8 mouse cellular contexts compared by ENCODE assay signal in genomic region chr7:78595895-78596294, GRCm38 (mm10).
DNase-seq lines count a peak whose midpoint lies in the region; ATAC-seq and TF ChIP-seq lines count a peak whose summit lies in the region.

No protein-coding gene starts in this region.

- TF ChIP-seq CTCF in gastrocnemius, adult 2 months (IDR thresholded peaks at IDR 0.05): peak; percentile 88

- no peak overlapping the region for H3K4me2 ChIP-seq in limb, embryonic 12.5 days
- no peak overlapping the region for H3K4me2 ChIP-seq in stomach, embryonic 14.5 days (replicated peaks; ENCODE audit: low read depth, low read length)

- 0 out of 2 replicates have a peak, but pooled peaks have one; percentile 71 for ATAC-seq in limb, embryonic 12.5 days (ENCODE audit: insufficient number of reproducible peaks, insufficient read depth, low FRiP score, low TSS enrichment, low read depth)
- ATAC-seq in stomach, embryonic 14.5 days (ENCODE audit: insufficient number of reproducible peaks, insufficient read depth, low FRiP score, low read depth): peak; percentile 76; the same call in 1 of the 2 replicates

- H3K9me3 ChIP-seq in limb, embryonic 12.5 days: no peaks in the 10 kb centered on the region
- H3K9me3 ChIP-seq in stomach, embryonic 14.5 days (ENCODE audit: control insufficient read depth, low read depth, low read length): no peaks in the 10 kb centered on the region

- peaks cover 51% of the 10 kb centered on the region for H3K27me3 ChIP-seq in limb, embryonic 12.5 days
- H3K27me3 ChIP-seq in stomach, embryonic 14.5 days (ENCODE audit: control insufficient read depth, insufficient read depth, low read length): 0 out of 2 replicates have a peak, but pooled peaks cover 2% of the 10 kb centered on the region

- peak; percentile 30 to 31 for DNase-seq in urinary bladder, adult 18-20 months (ENCODE audit: low spot score in 2 of 2)
- DNase-seq in urinary bladder, postnatal 10 days (ENCODE audit: low spot score): no peak
- DNase-seq in cerebellum, postnatal 10 days: peak; percentile 86 to 87
- peak; percentile 47 for DNase-seq in gastrocnemius, adult 2 months
- peak; percentile 11 for DNase-seq in kidney, adult 11 months
- DNase-seq in naive thymus-derived CD4-positive, alpha-beta T cell, adult 2 months (ENCODE audit: low read depth): peak; percentile 84

- H3K4me3 ChIP-seq in gastrocnemius, adult 2 months: no peak overlapping the region
- H3K4me3 ChIP-seq in limb, embryonic 12.5 days (replicated peaks): no peak overlapping the region
- no peak overlapping the region for H3K4me3 ChIP-seq in stomach, embryonic 14.5 days (ENCODE audit: low read depth, low read length)

- intact Hi-C loops in gastrocnemius, adult 2 months (cut with DNase I): no loop called here

- 10% methylated on average over 4 of the region's 4 CpGs for WGBS in limb, embryonic 12.5 days
- 5% methylated on average over 4 of the region's 4 CpGs for WGBS in stomach, embryonic 14.5 days

- peaks cover 5% of the 10 kb centered on the region; the same call in 1 of the 2 replicates for H3K4me1 ChIP-seq in limb, embryonic 12.5 days (replicated peaks)
- H3K4me1 ChIP-seq in stomach, embryonic 14.5 days (ENCODE audit: control insufficient read depth, insufficient read depth, low read length): no peaks in the 10 kb centered on the region

- no peak overlapping the region for H3K27ac ChIP-seq in gastrocnemius, adult 2 months
- no peak overlapping the region for H3K27ac ChIP-seq in limb, embryonic 12.5 days
- no peak overlapping the region for H3K27ac ChIP-seq in stomach, embryonic 14.5 days (ENCODE audit: low read length)

- H3K9ac ChIP-seq in limb, embryonic 12.5 days (replicated peaks): no peak overlapping the region
- no peak overlapping the region for H3K9ac ChIP-seq in stomach, embryonic 14.5 days (replicated peaks; ENCODE audit: low read depth, low read length)

- H3K36me3 ChIP-seq in limb, embryonic 12.5 days: no peaks in the 10 kb centered on the region
- no peaks in the 10 kb centered on the region for H3K36me3 ChIP-seq in stomach, embryonic 14.5 days (ENCODE audit: control insufficient read depth, insufficient read depth, low read length)
